Mouse (Mus musculus) ES-Bruce4 (cell line): ENCODE results near the gene Pcgf6. TPM values are rescaled to one million over a fixed set of nuclear protein-coding genes. Genes with fewer than 3 reads are reported as not detected.

Experiments used
- H3K27ac ChIP-seq: 2 replicates; pipeline ENCODE4 v1.5.1; 2012; ENCODE audit warnings: low read length, inconsistent platforms; ENCODE audit not compliant: insufficient read depth
- H3K27me3 ChIP-seq: 2 replicates; pipeline ENCODE4 v1.6.1; 2012; ENCODE audit warnings: mild to moderate bottlenecking, low read length, inconsistent platforms; ENCODE audit not compliant: control insufficient read depth, poor library complexity, insufficient read depth, severe bottlenecking
- H3K36me3 ChIP-seq: 2 replicates; pipeline ENCODE4 v1.6.1; 2012; ENCODE audit warnings: inconsistent platforms, mild to moderate bottlenecking, low read length, moderate library complexity; ENCODE audit not compliant: control insufficient read depth, poor library complexity, insufficient read depth, severe bottlenecking
- H3K4me1 ChIP-seq: one replicate; pipeline ENCODE4 v1.8.1; 2011; ENCODE audit warnings: low read length; ENCODE audit not compliant: control insufficient read depth, insufficient read depth
- H3K4me3 ChIP-seq: 2 replicates; pipeline ENCODE4 v1.5.1; 2011; ENCODE audit warnings: low read depth, mild to moderate bottlenecking, low read length
- H3K9ac ChIP-seq: 2 replicates; pipeline ENCODE4 v1.6.1; 2012; ENCODE audit warnings: low read depth, mild to moderate bottlenecking, inconsistent platforms; ENCODE audit not compliant: poor library complexity, severe bottlenecking
- H3K9me3 ChIP-seq: replicated peaks from 2 replicates; pipeline ENCODE4 v1.6.1; 2012; ENCODE audit warnings: mild to moderate bottlenecking, low read length, inconsistent platforms; ENCODE audit not compliant: control insufficient read depth, poor library complexity, insufficient read depth, severe bottlenecking
- CTCF ChIP-seq: IDR thresholded peaks from one replicate; pipeline ENCODE4 v1.8.1; 2011; ENCODE audit warnings: low read depth, low read length
- EP300 ChIP-seq: IDR thresholded peaks from 2 replicates; pipeline ENCODE4 v1.6.1; 2011; ENCODE audit warnings: low read depth, low read length; ENCODE audit not compliant: insufficient read depth
- POLR2A ChIP-seq: IDR thresholded peaks from one replicate; pipeline ENCODE4 v1.8.1; 2011; ENCODE audit warnings: low read length; ENCODE audit not compliant: insufficient read depth
- polyA plus RNA-seq: library from polyadenylated mRNA; stranded (reverse); fragments of >200 nt; gene quantifications from 2 replicates; pipeline ENCODE4 v1.2.4, GENCODE M21; 2011; ENCODE audit warnings: low read depth; ENCODE audit not compliant: missing spikeins, insufficient read depth, insufficient read length

The Pcgf6 gene
- polyA plus RNA-seq, 1 experiment = 73.2 TPM

DNA sequence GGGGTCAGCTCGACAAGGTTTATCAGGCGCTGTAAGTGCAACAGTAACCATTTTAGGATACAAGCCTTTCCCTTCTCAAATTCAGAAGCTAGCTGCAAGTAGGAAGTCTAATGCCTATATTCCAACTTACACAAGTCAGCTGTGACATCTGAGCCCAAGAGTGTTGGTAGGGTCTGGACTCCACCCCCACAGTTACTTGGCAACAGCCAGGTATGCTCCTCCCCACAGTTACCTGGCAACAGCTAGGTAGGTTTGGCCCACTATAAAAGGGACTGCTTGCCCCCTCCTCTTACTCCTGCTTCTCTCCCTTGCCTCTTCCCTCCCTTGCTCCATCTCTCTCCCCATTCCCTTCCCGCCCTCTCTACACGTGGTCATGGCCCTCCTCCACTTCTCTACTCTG lies 1.6 kb downstream of the Pcgf6 start:
- Histone ChIP-seq H3K4me1 (peaks cover 1% of the 10 kb centered on the region), H3K9ac (0 out of 2 replicates have a peak overlapping the region, but pooled peaks have one; percentile 88), H3K36me3 (peaks cover 23% of the 10 kb centered on the region), H3K4me3 (peak overlapping the region; percentile 18; the same call in 1 of the 2 replicates), H3K9me3 (no peaks in the 10 kb centered on the region), H3K27me3 (no peaks in the 10 kb centered on the region), H3K27ac (no peak overlapping the region)
- TF ChIP-seq EP300 (no peak), CTCF (no peak), POLR2A (peak; percentile 14)

GRCm38 (mm10) chr19:47047236-47047833 lies 3.4 kb downstream of the Pcgf6 start:
- H3K9me3 ChIP-seq = no peaks in the 10 kb centered on the region
- no peaks in the 10 kb centered on the region for H3K27me3 ChIP-seq
- H3K4me1 ChIP-seq = peaks cover 1% of the 10 kb centered on the region
- peaks cover 36% of the 10 kb centered on the region for H3K36me3 ChIP-seq
- peak overlapping the region; percentile 59 for H3K27ac ChIP-seq
- H3K4me3 ChIP-seq = no peak overlapping the region
- TF ChIP-seq EP300 (no peak), POLR2A (no peak), CTCF (no peak)
- H3K9ac ChIP-seq = no peak overlapping the region

GRCm38 (mm10) chr19:47046343-47046742 lies 4.4 kb downstream of the Pcgf6 start:
- no peaks in the 10 kb centered on the region for H3K9me3 ChIP-seq
- H3K27ac ChIP-seq = no peak overlapping the region
- H3K4me3 ChIP-seq = no peak overlapping the region
- H3K4me1 ChIP-seq = peaks cover 1% of the 10 kb centered on the region
- H3K36me3 ChIP-seq = peaks cover 44% of the 10 kb centered on the region
- no peak overlapping the region for H3K9ac ChIP-seq
- TF ChIP-seq CTCF (no peak), POLR2A (no peak), EP300 (no peak)
- H3K27me3 ChIP-seq = no peaks in the 10 kb centered on the region

DNA sequence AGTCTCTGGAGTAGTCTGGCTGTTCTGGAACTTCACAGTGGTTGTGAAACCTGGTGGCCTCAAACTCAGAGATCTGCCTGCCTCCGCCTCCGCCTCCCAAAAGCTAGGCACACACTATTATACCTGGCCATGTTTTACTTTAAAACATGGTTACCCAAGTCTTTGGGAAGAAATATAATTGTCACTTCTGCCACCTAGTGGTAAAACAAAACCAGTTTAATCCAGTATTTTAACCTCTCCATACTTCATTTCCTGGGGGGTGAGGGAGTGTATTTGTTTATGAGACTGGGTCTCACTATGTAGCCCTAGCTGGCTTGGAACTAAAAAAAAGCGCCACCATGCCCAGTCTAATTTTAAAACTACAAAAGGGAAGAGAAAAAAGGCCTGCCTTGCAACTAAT lies 7.1 kb downstream of the Pcgf6 start:
- Histone ChIP-seq H3K9ac (no peak overlapping the region), H3K27me3 (no peaks in the 10 kb centered on the region), H3K27ac (no peak overlapping the region), H3K9me3 (no peaks in the 10 kb centered on the region), H3K4me3 (no peak overlapping the region), H3K4me1 (peaks cover 3% of the 10 kb centered on the region), H3K36me3 (peaks cover 63% of the 10 kb centered on the region)
- TF ChIP-seq EP300 = no peak
- no peak for TF ChIP-seq POLR2A
- no peak for TF ChIP-seq CTCF

DNA sequence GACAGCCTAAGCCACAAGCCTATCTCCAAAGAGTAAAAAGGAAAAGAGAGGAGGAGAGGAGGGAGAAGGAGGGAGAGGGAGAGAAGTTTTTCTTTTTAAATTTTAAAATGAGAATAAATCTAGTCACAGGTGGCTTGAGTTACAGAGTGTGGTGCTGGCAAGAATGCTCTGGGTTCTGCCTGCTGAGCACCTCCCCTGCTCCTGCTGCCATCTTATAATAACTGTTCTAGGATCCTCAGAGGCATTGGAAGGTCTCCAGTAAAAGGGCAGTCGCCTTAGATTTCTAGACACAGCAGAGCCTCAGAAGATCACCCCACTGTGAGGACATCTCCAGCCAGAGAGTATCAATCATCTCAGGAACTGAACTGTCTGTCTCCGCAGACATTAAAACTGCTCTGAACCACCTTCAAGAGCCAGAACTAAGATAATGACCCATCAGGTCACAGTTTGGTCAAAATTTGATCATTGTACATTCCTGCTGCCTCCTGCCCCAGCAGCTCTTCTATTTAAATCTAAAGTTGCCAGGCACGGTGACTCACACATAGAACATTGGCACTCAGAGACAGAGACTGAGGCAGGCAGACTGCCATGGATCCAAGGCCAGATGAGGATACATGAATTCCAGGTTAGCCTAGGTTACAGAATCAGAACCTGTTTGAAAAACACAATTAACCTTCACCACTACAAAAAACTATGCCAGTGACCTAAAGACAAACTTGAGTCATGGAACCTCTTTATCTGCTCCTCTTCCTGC lies 9.8 kb downstream of the Pcgf6 start:
- no peak overlapping the region for H3K9ac ChIP-seq
- no peaks in the 10 kb centered on the region for H3K9me3 ChIP-seq
- no peak overlapping the region for H3K4me3 ChIP-seq
- no peaks in the 10 kb centered on the region for H3K27me3 ChIP-seq
- peaks cover 72% of the 10 kb centered on the region for H3K36me3 ChIP-seq
- TF ChIP-seq EP300 (no peak), CTCF (no peak), POLR2A (no peak)
- no peak overlapping the region for H3K27ac ChIP-seq
- peaks cover 1% of the 10 kb centered on the region for H3K4me1 ChIP-seq

DNA sequence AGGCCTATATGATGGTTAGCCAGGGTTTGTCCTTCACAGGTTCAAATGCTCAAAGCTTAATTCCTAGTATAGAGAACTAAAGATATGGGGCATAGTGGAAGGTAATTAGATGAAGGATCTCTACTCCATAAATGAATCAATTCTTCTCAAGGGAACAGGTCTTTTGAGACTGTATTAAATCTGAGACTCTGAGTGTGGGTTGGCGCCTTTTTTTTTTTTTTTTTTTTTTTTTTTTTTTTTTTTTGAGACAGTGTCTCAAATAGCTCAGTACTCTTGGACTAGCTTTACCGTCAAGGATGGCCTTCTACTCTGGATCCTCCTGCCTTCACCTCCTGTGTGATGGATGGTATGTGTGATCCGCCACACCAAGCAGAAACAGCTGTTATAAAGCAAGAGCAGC lies 14.1 kb downstream of the Pcgf6 start:
- Histone ChIP-seq H3K27ac (no peak overlapping the region), H3K36me3 (peaks cover 72% of the 10 kb centered on the region), H3K4me3 (no peak overlapping the region)

More for the DNA sequence above, 14.1 kb downstream of the Pcgf6 start:
- H3K9me3 ChIP-seq = no peaks in the 10 kb centered on the region
- H3K4me1 ChIP-seq = peaks cover 1% of the 10 kb centered on the region
- H3K9ac ChIP-seq = no peak overlapping the region
- TF ChIP-seq CTCF = no peak
- no peak for TF ChIP-seq POLR2A
- no peak for TF ChIP-seq EP300
- H3K27me3 ChIP-seq = no peaks in the 10 kb centered on the region
